Mouse (Mus musculus) heart, adult 2 months (tissue): ENCODE data around the gene Tbc1d1. TPM values are rescaled to one million over a fixed set of nuclear protein-coding genes. Genes with fewer than 3 reads are reported as not detected.

Experiments used
- DNase-seq, 2 experiments: peaks; one replicate each; pipeline ENCODE4 v3.0.0; 2021
- H3K27ac ChIP-seq: fragments of 200-600 bp; 2 replicates; pipeline ENCODE4 v1.8.1; 2022
- H3K27me3 ChIP-seq: fragments of 200-500 bp; 2 replicates; pipeline ENCODE4 v1.6.1; 2012; ENCODE audit warnings: mild to moderate bottlenecking, low read length, inconsistent platforms, mixed read lengths; ENCODE audit not compliant: control insufficient read depth, insufficient read depth
- H3K36me3 ChIP-seq: fragments of 200-500 bp; 2 replicates; pipeline ENCODE4 v1.6.1; 2012; ENCODE audit warnings: low read length, inconsistent platforms; ENCODE audit not compliant: control insufficient read depth, insufficient read depth
- H3K4me1 ChIP-seq: fragments of 200-500 bp; 2 replicates; pipeline ENCODE4 v1.6.1; 2011; ENCODE audit warnings: low read length; ENCODE audit not compliant: control insufficient read depth, insufficient read depth
- H3K4me3 ChIP-seq: fragments of 200-600 bp; 2 replicates; pipeline ENCODE4 v1.8.1; 2022
- H3K79me2 ChIP-seq: fragments of 200-500 bp; replicated peaks from 2 replicates; pipeline ENCODE4 v1.6.1; 2012; ENCODE audit warnings: mild to moderate bottlenecking, inconsistent platforms, low read length, moderate library complexity, mixed read lengths; ENCODE audit not compliant: control insufficient read depth, insufficient read depth
- H3K9ac ChIP-seq: fragments of 200-500 bp; 2 replicates; pipeline ENCODE4 v1.6.1; 2012; ENCODE audit warnings: low read depth, mild to moderate bottlenecking, control low read depth, inconsistent platforms, low read length, mixed read lengths
- CTCF ChIP-seq: fragments of 200-600 bp; IDR thresholded peaks from 2 replicates; pipeline ENCODE4 v1.8.1; 2022; ENCODE audit warnings: antibody characterized with exemption, mild to moderate bottlenecking, moderate library complexity
- EP300 ChIP-seq: fragments of 200-500 bp; IDR thresholded peaks from 2 replicates; pipeline ENCODE4 v1.6.1; 2011; ENCODE audit warnings: low read depth, low read length, control low read depth; ENCODE audit not compliant: insufficient read depth
- POLR2A ChIP-seq: fragments of 200-500 bp; IDR thresholded peaks from 2 replicates; pipeline ENCODE4 v1.6.1; 2011; ENCODE audit warnings: mild to moderate bottlenecking, low read depth, low read length, control low read depth; ENCODE audit not compliant: insufficient read depth
- WGBS: fragments of 180-500 bp; shearing (Covaris S2); methylation state at CpG from one replicate; pipeline ENCODE4 v1.1.7; 2018; 5-methylcytosine and 5-hydroxymethylcytosine counted together
- intact Hi-C: fragments of 180-260 bp; cut with DNase I; formaldehyde crosslinking; loops from one replicate; pipeline ENCODE4 v1.15.1; 2025
- polyA plus RNA-seq: library from polyadenylated mRNA; depleted of rRNA; stranded (reverse); fragments of >200 nt; gene quantifications from 2 replicates; pipeline ENCODE4 v1.2.3, GENCODE M21; 2012
- total RNA-seq, 2 experiments: library from RNA; stranded (reverse); gene quantifications; 2 replicates each; pipeline ENCODE4 v1.2.3; 2021

Tbc1d1 gene
- total and polyA plus RNA-seq, 3 experiments, result 13.2 to 22.1 (median 13.6) TPM

DNA sequence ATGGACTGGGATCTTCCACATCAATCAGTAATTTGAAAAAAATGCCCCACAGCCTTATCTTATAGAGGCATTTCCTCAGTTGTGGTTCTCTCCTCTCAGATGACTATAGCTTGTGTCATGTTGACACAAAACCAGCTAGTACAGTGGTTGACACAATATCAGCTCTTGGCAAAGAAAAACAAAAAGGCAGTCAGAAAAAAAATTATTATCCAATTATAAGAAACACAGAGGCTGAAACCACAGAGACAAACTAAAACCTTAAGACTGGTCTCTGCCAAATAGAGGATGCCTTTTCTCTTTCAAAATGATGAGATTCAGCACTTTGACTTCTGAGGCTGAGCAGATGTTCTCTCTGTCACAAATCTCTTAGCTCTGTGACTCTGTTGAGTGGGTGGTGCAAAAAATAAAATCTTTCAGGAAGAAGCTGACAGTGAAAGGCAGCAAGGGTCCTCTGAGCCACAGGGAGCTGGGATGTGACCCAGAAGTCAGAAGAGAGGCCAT is 215.3 kb downstream of the Tbc1d1 start:
- H3K27ac ChIP-seq, result peak overlapping the region; percentile 52
- TF ChIP-seq EP300 (no peak), CTCF (no peak), POLR2A (no peak)
- H3K9ac ChIP-seq, result no peak overlapping the region
- DNase-seq, result no peak
- no peak overlapping the region for H3K4me3 ChIP-seq
- no peaks in the 10 kb centered on the region; the same call in 1 of the 2 replicates for H3K36me3 ChIP-seq
- H3K4me1 ChIP-seq, result peaks cover 14% of the 10 kb centered on the region
- H3K79me2 ChIP-seq, result no peaks in the 10 kb centered on the region
- intact Hi-C loops, result no loop called here
- H3K27me3 ChIP-seq, result no peaks in the 10 kb centered on the region

DNA sequence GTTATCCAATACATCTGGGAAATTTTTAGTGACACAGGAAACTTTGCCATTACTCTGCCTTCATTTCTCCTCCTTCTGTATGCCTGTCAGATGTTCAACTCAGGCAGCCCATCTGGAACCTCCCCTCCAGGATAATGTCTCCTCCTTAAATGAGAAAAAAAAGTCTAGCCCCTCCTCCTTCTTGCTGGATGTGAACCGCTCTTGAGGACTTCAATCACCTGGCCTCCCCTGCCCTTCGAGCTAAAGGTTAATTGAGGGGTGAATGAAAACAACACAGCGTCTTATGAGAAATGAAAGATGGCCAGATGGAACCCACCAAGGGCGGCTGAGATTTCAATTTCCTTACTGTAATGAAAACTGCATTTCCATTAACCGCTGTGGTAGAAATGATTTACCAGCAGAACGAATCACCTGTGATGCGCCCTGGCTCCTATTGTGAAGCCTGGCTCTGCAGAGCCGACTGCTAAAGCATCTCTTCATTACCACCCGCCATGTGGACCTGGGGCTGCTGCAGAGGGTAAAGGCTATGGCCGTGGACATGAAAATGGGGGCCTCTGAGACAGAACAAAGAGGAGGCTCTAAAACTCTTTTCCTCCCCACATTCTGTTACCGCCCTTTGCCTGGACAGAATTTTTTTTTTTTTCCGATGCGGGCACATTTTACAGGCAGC is 216.3 kb downstream of the Tbc1d1 start:
- Histone ChIP-seq H3K36me3 (no peaks in the 10 kb centered on the region; the same call in 1 of the 2 replicates), H3K4me3 (no peak overlapping the region), H3K4me1 (peaks cover 10% of the 10 kb centered on the region), H3K27ac (no peak overlapping the region), H3K27me3 (no peaks in the 10 kb centered on the region), H3K79me2 (no peaks in the 10 kb centered on the region), H3K9ac (no peak overlapping the region)
- no peak for DNase-seq
- intact Hi-C loops, result no loop called here
- TF ChIP-seq POLR2A, result no peak
- TF ChIP-seq CTCF, result no peak
- no peak for TF ChIP-seq EP300
- 96% methylated on average over 13 of the region's 13 CpGs for WGBS

DNA sequence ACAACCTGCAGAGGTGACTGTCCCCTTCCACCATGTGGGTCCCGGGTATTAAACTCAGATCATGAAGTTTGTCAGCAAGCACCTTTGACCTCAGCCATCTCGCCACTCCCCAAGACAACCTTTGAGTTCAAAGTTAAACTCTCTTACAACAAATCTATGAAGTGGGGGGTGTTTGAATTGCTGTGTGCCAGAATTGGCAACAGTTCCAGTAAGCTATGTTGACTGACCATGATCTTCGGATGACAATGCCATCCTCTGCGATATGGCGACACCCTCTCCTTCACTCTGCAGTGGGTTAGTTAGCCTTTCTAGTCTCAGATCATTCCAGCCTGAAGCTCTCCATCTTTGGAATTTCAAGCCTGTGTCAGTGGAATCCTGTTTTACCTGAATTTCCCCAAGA is 217.6 kb downstream of the Tbc1d1 start:
- Histone ChIP-seq H3K4me1 (peaks cover 6% of the 10 kb centered on the region), H3K4me3 (no peak overlapping the region), H3K27me3 (no peaks in the 10 kb centered on the region), H3K9ac (no peak overlapping the region), H3K36me3 (no peaks in the 10 kb centered on the region), H3K27ac (no peak overlapping the region), H3K79me2 (no peaks in the 10 kb centered on the region)
- TF ChIP-seq EP300 (no peak), CTCF (no peak), POLR2A (no peak)
- intact Hi-C loops, result no loop called here
- DNase-seq, result no peak
- WGBS, result 94% methylated on average over 5 of the region's 5 CpGs

DNA sequence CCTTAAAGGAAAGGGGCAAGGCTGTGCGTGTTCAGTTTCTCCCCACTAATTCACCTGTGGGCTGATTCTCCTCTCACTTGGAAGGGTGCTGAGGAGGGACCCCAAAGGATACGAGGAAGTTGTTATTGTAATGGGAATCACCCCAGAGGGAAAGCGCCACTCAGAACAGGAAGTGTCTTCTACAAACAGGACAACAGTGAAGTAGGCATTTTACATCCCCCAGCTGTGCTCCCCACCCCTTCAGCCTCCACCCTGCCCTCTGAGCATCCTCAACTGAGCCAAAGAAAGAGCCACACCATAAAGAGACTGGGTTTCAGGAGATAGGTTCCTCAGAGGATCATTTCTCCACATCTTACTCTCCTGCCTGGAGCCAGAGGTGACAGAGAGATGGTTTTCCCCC is 219.7 kb downstream of the Tbc1d1 start:
- H3K27me3 ChIP-seq, result no peaks in the 10 kb centered on the region
- H3K27ac ChIP-seq, result no peak overlapping the region; the same call in 1 of the 2 replicates
- no peak overlapping the region for H3K9ac ChIP-seq
- DNase-seq, result peak in 1 of 2 experiments; percentile 38
- no peak for TF ChIP-seq EP300
- TF ChIP-seq CTCF, result no peak
- TF ChIP-seq POLR2A, result no peak
- H3K4me1 ChIP-seq, result peaks cover 18% of the 10 kb centered on the region
- H3K36me3 ChIP-seq, result no peaks in the 10 kb centered on the region
- 52% methylated on average over 3 of the region's 3 CpGs for WGBS
- H3K4me3 ChIP-seq, result no peak overlapping the region
- intact Hi-C loops, result no loop called here
- no peaks in the 10 kb centered on the region for H3K79me2 ChIP-seq

DNA sequence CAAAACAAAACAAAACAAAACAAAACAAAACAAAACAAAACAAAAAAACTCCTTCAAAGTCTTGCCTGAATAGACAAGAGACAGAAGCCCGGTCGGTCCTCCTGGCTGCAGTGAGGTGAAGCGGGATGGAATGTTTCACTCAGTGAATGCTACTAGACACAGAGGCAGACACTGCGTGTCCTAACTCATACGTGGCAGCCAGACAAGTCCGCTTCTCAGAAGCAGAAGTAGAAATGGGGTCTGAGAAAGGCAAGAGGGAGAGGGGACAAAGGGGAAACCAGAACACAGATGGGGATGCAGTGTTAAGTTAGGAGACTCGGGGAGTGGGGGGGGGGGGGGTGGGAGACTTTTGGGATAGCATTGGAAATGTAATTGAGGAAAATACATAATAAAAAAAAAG is 220.4 kb downstream of the Tbc1d1 start:
- no peaks in the 10 kb centered on the region for H3K36me3 ChIP-seq
- no peak overlapping the region for H3K27ac ChIP-seq
- H3K4me3 ChIP-seq, result no peak overlapping the region
- H3K4me1 ChIP-seq, result peaks cover 21% of the 10 kb centered on the region
- TF ChIP-seq CTCF (no peak), POLR2A (no peak), EP300 (no peak)
- DNase-seq, result peak in 1 of 2 experiments; percentile 30
- intact Hi-C loops, result no loop called here
- no peak overlapping the region for H3K9ac ChIP-seq
- no peaks in the 10 kb centered on the region for H3K79me2 ChIP-seq
- WGBS, result 82% methylated on average over 7 of the region's 7 CpGs
- H3K27me3 ChIP-seq, result no peaks in the 10 kb centered on the region

DNA sequence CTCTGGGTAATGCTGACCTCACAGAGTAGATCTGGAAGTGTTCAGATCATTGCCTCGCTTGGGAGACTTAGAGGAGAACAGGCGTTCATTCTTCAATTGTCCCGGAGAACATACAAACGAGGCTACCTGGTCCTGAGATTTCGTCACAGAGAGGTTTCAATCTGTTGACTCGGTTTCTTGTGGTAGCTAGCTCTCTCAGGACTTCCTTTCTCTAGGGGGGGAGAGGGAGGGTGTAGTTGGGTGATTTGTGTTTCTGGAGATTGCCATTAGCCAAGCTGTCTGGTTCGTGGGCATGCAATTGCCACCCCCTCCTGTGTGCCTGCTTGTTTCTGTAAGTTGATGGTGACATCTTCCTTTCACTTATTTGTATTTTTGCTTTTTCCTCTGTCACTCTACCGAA is 221.6 kb downstream of the Tbc1d1 start:
- H3K9ac ChIP-seq, result no peak overlapping the region
- peak in 1 of 2 experiments; percentile 17 for DNase-seq
- intact Hi-C loops, result no loop called here
- H3K27me3 ChIP-seq, result no peaks in the 10 kb centered on the region
- H3K4me3 ChIP-seq, result no peak overlapping the region
- TF ChIP-seq EP300 (no peak), CTCF (no peak), POLR2A (no peak)
- peaks cover 2% of the 10 kb centered on the region; the same call in 1 of the 2 replicates for H3K36me3 ChIP-seq
- 81% methylated on average over 8 of the region's 8 CpGs for WGBS
- no peaks in the 10 kb centered on the region for H3K79me2 ChIP-seq
- H3K4me1 ChIP-seq, result peaks cover 27% of the 10 kb centered on the region
- peak overlapping the region; percentile 73 for H3K27ac ChIP-seq
